Mouse (Mus musculus): ENCODE measurements at regions not wholly inside any gene's neighbourhood (a gene's known extent, or its start where the extent isn't known, plus 50 kb on each side); places are given as distances from the start of the nearest gene placed in this dataset.

DNA sequence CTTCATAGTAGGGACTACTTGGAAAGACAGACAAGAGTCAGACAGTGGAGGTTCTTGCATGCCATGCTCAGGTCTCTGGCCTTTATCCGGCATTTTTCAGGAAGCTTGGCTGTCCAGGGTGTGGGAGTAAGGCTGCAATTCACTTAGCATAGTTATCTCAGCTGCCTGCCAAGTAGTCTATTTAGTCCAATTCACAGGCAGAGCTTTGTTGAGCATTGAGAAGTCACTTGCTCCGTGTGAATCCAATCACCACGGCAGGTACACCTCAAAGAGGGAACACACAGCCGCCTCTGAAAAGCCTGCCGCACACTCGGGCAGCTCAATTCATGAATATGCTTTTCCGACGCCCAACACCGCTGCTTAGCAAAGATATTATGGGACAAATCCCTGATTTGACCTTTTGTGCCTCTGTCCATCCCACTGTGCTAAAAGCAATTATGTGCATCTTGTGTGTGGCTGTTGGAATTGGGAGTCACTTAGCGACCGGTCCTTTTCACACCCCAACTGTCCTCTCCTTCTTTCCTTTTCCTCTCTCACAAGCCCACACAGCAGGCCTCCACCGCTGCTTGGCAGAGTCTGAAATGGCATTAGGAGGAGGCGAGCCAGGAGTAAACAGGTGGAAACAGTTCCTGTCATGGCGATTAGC, 57.9 kb upstream of the Lrpprc start:
- TF ChIP-seq POLR2A (IDR thresholded peaks at IDR 0.05; ENCODE audit: borderline replicate concordance, extremely low read depth, low read depth, low read length) = no peak
- TF ChIP-seq CTCF (IDR thresholded peaks at IDR 0.05; ENCODE audit: insufficient read depth, low read length) = no peak

All from lung, adult 2 months (tissue).